Mouse (Mus musculus): ENCODE measurements around the gene Aldh1a2. TPM values are rescaled to one million over a fixed set of nuclear protein-coding genes. Genes with fewer than 3 reads are reported as not detected.

Gene Aldh1a2
- polyA plus RNA-seq, 1 experiment from 2014 or later = 0.92 TPM

GRCm38 (mm10) chr9:71290730-71291129, 75.1 kb downstream of the Aldh1a2 start:
- Histone ChIP-seq H3K4me3 (replicated peaks) (no peak overlapping the region), H3K4me2 (no peak overlapping the region), H3K9me3 (replicated peaks) (no peaks in the 10 kb centered on the region), H3K9ac (no peak overlapping the region), H3K27ac (replicated peaks) (no peak overlapping the region), H3K4me1 (replicated peaks) (no peaks in the 10 kb centered on the region), H3K36me3 (replicated peaks) (no peaks in the 10 kb centered on the region), H3K27me3 (0 out of 2 replicates have a peak, but pooled peaks cover 3% of the 10 kb centered on the region)
- no peak for ATAC-seq (ENCODE audit: insufficient read depth)
- WGBS (ENCODE audit: insufficient replicate concordance) = 53% methylated on average over 1 of the region's 1 CpGs

DNA sequence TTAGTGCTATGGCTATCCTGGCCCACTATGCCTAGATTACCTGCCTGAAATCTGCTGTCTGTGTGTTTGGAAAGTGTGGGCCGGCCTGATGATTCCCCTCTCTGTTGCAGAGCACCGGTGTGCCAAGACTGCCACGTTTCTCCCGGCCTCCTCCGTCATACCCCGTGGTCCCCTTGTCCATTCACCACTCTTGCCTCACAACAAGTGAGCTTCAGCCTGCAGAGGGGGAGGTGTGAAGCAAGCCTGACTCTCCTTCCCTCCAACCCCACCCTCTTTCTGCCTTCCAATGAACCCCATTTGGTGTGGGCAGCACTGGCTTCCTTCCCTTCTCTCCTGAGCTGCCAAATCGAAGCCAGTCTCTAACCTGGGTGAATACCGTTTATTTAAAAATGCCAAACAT, 79.9 kb downstream of the Aldh1a2 start:
- no peaks in the 10 kb centered on the region for H3K36me3 ChIP-seq (replicated peaks)
- H3K9ac ChIP-seq = no peak overlapping the region
- no peaks in the 10 kb centered on the region for H3K9me3 ChIP-seq (replicated peaks)
- no peak overlapping the region for H3K27ac ChIP-seq (replicated peaks)
- ATAC-seq (ENCODE audit: insufficient read depth) = no peak
- no peak overlapping the region for H3K4me2 ChIP-seq
- WGBS (ENCODE audit: insufficient replicate concordance) = 43% methylated on average over 8 of the region's 8 CpGs
- no peak overlapping the region for H3K4me3 ChIP-seq (replicated peaks)
- 0 out of 2 replicates have a peak, but pooled peaks cover 3% of the 10 kb centered on the region for H3K27me3 ChIP-seq
- H3K4me1 ChIP-seq (replicated peaks) = no peaks in the 10 kb centered on the region

DNA sequence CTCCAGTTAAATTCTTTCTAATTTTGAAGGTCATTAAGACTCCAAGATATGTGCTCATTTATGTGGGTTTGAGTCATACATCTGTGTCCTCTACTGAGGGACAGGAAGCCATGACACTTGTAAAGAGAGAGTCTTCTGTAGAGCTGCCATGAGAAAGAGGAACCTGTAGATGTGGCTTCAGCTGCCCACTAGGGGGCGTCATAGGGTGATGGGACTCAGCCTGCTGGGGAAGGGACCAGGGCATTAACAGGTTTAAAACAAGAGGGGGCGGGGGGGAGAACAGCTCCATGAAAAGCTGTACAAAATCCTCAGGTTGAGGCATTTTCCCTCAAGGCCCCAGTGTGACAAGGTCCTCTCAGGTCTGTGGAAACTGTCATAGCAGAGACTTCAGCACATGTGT, 88.0 kb downstream of the Aldh1a2 start:
- H3K27ac ChIP-seq (replicated peaks) = no peak overlapping the region

DNA sequence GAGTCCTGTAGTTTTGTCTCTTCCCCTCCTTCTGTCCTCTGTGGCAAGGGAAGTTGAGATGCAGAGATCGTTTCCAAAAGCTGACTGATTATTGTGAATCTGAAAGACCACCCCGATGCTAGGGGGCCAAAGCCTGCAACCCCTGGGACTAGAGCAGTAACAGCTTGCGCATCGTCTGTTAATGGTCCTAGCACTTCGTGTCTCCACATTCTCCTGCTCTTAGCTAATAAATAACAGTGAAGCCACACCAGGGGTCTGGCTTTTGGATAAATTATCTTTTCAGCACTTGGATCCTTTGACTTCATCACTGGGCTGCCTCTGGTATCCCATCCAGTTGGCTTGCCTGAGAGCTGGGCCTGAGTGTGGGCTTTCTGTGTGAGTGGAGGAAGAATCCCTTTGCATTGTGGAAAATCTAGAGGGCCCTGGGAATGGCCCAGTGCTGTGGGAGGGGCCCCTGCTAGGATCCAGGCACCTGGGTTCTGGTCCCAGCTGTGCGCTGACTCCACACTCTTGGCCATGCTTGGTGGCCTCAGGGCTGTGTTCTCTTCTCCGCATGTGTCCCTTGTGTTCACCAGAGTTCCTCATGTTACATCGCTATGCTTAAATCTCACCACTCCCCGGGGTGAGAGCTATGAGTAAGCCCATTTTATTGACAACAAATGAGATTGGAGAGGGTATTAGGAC, 91.7 kb downstream of the Aldh1a2 start:
- no peak overlapping the region for H3K4me2 ChIP-seq
- no peaks in the 10 kb centered on the region for H3K4me1 ChIP-seq (replicated peaks)
- no peaks in the 10 kb centered on the region for H3K27me3 ChIP-seq
- H3K9me3 ChIP-seq (replicated peaks) = no peaks in the 10 kb centered on the region
- H3K36me3 ChIP-seq (replicated peaks) = no peaks in the 10 kb centered on the region
- H3K27ac ChIP-seq (replicated peaks) = no peak overlapping the region
- ATAC-seq (ENCODE audit: insufficient read depth) = no peak
- no peak overlapping the region for H3K9ac ChIP-seq
- WGBS (ENCODE audit: insufficient replicate concordance) = 61% methylated on average over 9 of the region's 9 CpGs
- H3K4me3 ChIP-seq (replicated peaks) = no peak overlapping the region

More for the DNA sequence above, 88.0 kb downstream of the Aldh1a2 start:
- no peak overlapping the region for H3K9ac ChIP-seq
- H3K4me3 ChIP-seq (replicated peaks) = no peak overlapping the region
- no peak for ATAC-seq (ENCODE audit: insufficient read depth)
- no peaks in the 10 kb centered on the region for H3K4me1 ChIP-seq (replicated peaks)
- no peak overlapping the region for H3K4me2 ChIP-seq
- H3K36me3 ChIP-seq (replicated peaks) = no peaks in the 10 kb centered on the region
- WGBS (ENCODE audit: insufficient replicate concordance) = 37% methylated on average over 2 of the region's 2 CpGs
- H3K27me3 ChIP-seq = no peaks in the 10 kb centered on the region
- no peaks in the 10 kb centered on the region for H3K9me3 ChIP-seq (replicated peaks)

DNA sequence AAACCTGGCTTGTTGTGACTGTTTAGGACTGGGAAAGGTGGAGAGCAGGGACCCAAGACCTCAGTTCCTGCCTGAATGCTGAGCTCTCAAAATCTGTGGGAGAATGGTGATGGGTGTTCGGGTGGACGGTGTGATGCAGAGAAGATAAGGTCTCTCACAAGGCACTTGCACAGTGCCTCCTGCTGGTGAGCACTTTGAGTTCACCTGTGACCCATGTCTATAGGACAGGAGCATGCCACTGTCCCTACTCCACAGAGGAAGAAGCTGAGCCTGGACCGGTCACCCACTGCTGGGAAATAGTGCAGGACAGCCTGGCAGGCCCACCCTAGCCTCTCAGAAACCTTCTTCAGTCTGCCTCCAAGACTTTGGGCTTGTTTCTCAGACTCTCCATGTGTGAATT, 100.4 kb downstream of the Aldh1a2 start:
- Histone ChIP-seq H3K9me3 (replicated peaks) (no peaks in the 10 kb centered on the region), H3K4me1 (replicated peaks) (no peaks in the 10 kb centered on the region), H3K27me3 (no peaks in the 10 kb centered on the region), H3K27ac (replicated peaks) (no peak overlapping the region), H3K36me3 (replicated peaks) (no peaks in the 10 kb centered on the region), H3K4me3 (replicated peaks) (no peak overlapping the region), H3K4me2 (no peak overlapping the region), H3K9ac (no peak overlapping the region)
- no peak for ATAC-seq (ENCODE audit: insufficient read depth)
- WGBS (ENCODE audit: insufficient replicate concordance) = 58% methylated on average over 3 of the region's 3 CpGs

DNA sequence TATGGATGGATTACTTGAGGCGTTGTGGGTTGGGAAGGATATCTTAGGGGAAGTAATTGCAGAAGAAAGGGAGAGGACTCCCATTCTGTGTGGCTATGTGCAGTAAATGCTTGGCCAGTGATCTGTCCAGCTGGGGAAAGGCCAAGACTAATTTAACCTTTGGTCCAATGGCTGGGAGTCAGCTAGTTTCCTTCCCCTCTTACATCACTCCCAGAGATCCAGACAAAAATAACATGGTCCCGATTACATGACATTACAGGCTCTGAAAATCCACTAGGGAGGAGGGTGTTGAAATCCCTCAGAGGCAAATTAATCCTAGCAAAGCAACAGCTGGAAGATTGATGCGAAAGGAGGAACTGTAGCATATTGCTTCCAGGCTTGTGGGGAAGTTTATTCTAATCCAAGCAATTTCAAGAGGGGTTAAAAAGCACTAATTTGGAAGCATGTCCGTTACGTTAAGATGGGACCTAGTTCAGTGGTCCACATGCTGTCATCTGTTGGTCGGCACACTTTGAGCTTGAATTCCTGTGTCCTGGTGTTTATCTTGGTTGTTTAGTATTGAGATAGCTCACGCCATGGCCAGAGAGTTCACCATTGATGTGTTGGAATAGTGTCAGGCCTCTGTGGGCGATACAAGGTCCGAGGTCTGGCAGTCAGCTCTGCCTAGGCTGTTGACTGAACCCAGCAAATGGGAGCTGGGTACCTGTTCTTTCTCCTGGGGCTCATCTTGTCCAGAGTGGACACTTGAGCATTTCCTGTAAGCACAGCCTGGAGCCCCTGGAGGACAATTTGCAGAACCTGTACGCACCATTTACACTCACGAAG, 101.7 kb downstream of the Aldh1a2 start:
- Histone ChIP-seq H3K9ac (no peak overlapping the region), H3K4me3 (replicated peaks) (no peak overlapping the region), H3K4me2 (no peak overlapping the region), H3K27me3 (no peaks in the 10 kb centered on the region), H3K4me1 (replicated peaks) (no peaks in the 10 kb centered on the region), H3K27ac (replicated peaks) (no peak overlapping the region), H3K36me3 (replicated peaks) (no peaks in the 10 kb centered on the region), H3K9me3 (replicated peaks) (no peaks in the 10 kb centered on the region)
- WGBS (ENCODE audit: insufficient replicate concordance) = 66% methylated on average over 11 of the region's 11 CpGs
- ATAC-seq (ENCODE audit: insufficient read depth) = 0 out of 2 replicates have a peak, but pooled peaks have one; percentile 15

GRCm38 (mm10) chr9:71317921-71318241, 102.3 kb downstream of the Aldh1a2 start:
- Histone ChIP-seq H3K4me1 (replicated peaks) (no peaks in the 10 kb centered on the region), H3K9me3 (replicated peaks) (no peaks in the 10 kb centered on the region), H3K4me3 (replicated peaks) (no peak overlapping the region), H3K27ac (replicated peaks) (no peak overlapping the region), H3K36me3 (replicated peaks) (no peaks in the 10 kb centered on the region), H3K4me2 (no peak overlapping the region), H3K9ac (no peak overlapping the region), H3K27me3 (no peaks in the 10 kb centered on the region)
- WGBS (ENCODE audit: insufficient replicate concordance) = 49% methylated on average over 3 of the region's 3 CpGs
- ATAC-seq (ENCODE audit: insufficient read depth) = no peak

DNA sequence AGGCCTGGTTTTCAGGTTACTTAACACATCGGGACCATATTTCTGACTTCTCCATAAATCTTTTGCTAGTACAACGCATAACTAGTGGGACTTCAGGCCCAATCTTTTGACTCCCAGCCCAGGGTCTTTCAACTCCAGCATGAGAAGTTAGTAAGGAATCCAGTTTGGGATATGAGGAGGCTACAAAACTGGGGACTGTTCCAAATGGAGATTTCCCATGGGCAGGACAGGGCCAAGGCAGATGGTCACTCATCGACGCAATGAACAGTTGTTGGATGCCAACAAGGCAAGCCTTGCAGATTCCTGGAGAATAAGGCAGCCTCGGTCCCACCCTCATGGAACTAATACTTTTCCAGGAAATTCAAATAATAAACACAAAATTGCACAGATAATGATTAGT, 104.2 kb downstream of the Aldh1a2 start:
- no peak overlapping the region for H3K9ac ChIP-seq
- H3K4me1 ChIP-seq (replicated peaks) = no peaks in the 10 kb centered on the region
- no peak overlapping the region for H3K4me3 ChIP-seq (replicated peaks)
- ATAC-seq (ENCODE audit: insufficient read depth) = no peak
- 79% methylated on average over 5 of the region's 5 CpGs for WGBS (ENCODE audit: insufficient replicate concordance)
- H3K27ac ChIP-seq (replicated peaks) = no peak overlapping the region
- H3K27me3 ChIP-seq = no peaks in the 10 kb centered on the region
- no peaks in the 10 kb centered on the region for H3K36me3 ChIP-seq (replicated peaks)
- no peak overlapping the region for H3K4me2 ChIP-seq
- H3K9me3 ChIP-seq (replicated peaks) = no peaks in the 10 kb centered on the region

GRCm38 (mm10) chr9:71320246-71321155, 104.9 kb downstream of the Aldh1a2 start:
- H3K27ac ChIP-seq (replicated peaks) = no peak overlapping the region
- ATAC-seq (ENCODE audit: insufficient read depth) = no peak
- no peaks in the 10 kb centered on the region for H3K4me1 ChIP-seq (replicated peaks)
- no peaks in the 10 kb centered on the region for H3K36me3 ChIP-seq (replicated peaks)
- WGBS (ENCODE audit: insufficient replicate concordance) = 45% methylated on average over 11 of the region's 11 CpGs
- no peak overlapping the region for H3K9ac ChIP-seq
- H3K27me3 ChIP-seq = no peaks in the 10 kb centered on the region
- no peak overlapping the region for H3K4me2 ChIP-seq
- H3K4me3 ChIP-seq (replicated peaks) = no peak overlapping the region
- no peaks in the 10 kb centered on the region for H3K9me3 ChIP-seq (replicated peaks)

DNA sequence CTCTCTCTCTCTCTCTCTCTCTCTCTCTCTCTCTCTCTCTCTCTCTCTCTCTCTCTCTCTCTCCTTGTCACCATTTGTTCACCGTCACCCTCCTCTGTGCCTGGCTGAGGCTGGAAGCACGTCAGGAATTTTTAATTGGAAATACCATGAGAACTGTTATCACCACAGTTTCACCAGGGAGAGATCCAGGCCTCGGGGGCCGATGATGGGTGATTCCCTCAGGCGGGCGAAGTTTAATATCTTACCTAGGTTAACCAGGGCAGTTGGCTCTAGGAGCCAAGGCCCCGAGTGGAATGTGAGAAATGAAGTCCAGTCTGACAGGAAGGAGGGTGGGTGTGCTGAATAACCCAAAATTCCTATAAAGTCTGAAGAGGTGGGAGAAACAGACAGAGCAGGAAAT, 105.8 kb downstream of the Aldh1a2 start:
- WGBS (ENCODE audit: insufficient replicate concordance) = 60% methylated on average over 7 of the region's 7 CpGs
- H3K4me3 ChIP-seq (replicated peaks) = no peak overlapping the region
- no peak overlapping the region for H3K4me2 ChIP-seq

DNA sequence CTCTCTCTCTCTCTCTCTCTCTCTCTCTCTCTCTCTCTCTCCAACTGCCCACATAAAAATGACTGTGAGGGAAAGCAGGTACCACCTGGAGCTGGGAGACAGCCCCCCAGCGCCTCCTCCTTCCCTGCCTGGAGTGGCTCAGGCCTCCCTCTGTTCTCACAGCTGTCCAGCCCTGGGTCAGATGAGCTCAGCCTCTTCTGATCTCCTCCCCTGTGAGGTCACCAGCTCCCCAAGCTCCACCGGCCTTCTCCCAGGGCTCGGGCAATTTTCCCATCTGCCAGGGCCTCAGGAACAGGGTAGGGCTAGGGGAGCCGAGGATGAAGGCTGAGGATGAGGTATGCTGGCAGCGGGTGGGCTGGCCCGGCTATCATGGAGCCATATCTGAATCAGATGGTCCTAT, 106.3 kb downstream of the Aldh1a2 start:
- no peak overlapping the region for H3K27ac ChIP-seq (replicated peaks)
- H3K4me1 ChIP-seq (replicated peaks) = no peaks in the 10 kb centered on the region
- no peaks in the 10 kb centered on the region for H3K27me3 ChIP-seq
- no peaks in the 10 kb centered on the region for H3K36me3 ChIP-seq (replicated peaks)
- WGBS (ENCODE audit: insufficient replicate concordance) = 60% methylated on average over 6 of the region's 6 CpGs
- H3K4me3 ChIP-seq (replicated peaks) = no peak overlapping the region
- ATAC-seq (ENCODE audit: insufficient read depth) = no peak
- no peak overlapping the region for H3K4me2 ChIP-seq
- H3K9me3 ChIP-seq (replicated peaks) = no peaks in the 10 kb centered on the region
- no peak overlapping the region for H3K9ac ChIP-seq

More for the DNA sequence above, 105.8 kb downstream of the Aldh1a2 start:
- Histone ChIP-seq H3K36me3 (replicated peaks) (no peaks in the 10 kb centered on the region), H3K9ac (no peak overlapping the region), H3K27me3 (no peaks in the 10 kb centered on the region), H3K4me1 (replicated peaks) (no peaks in the 10 kb centered on the region), H3K9me3 (replicated peaks) (no peaks in the 10 kb centered on the region), H3K27ac (replicated peaks) (no peak overlapping the region)
- ATAC-seq (ENCODE audit: insufficient read depth) = no peak
